Mouse (Mus musculus) layer of hippocampus, postnatal 25 days (tissue): ENCODE data around the gene Ndufs6. TPM values are rescaled to one million over a fixed set of nuclear protein-coding genes. Genes with fewer than 3 reads are reported as not detected.

Experiments used
- DNase-seq, 2 experiments: peaks; one replicate each; pipeline ENCODE4 v3.0.0; 2022; ENCODE audit warnings: mixed read lengths in 2 of 2, low spot score in 1 of 2; ENCODE audit errors: extremely low spot score in 1 of 2
- total RNA-seq, 2 experiments: library from RNA; stranded (reverse); gene quantifications; 2 replicates each; pipeline ENCODE4 v1.2.3; 2021

The Ndufs6 gene
- total RNA-seq, 2 experiments from 2014 or later, result 167 to 186 TPM

GRCm38 (mm10) chr13:73306430-73306829, 21.9 kb downstream of the Ndufs6 start:
- DNase-seq, result no peak

GRCm38 (mm10) chr13:73306085-73306410, 22.3 kb downstream of the Ndufs6 start:
- no peak for DNase-seq

GRCm38 (mm10) chr13:73305398-73306084, 22.8 kb downstream of the Ndufs6 start:
- no peak for DNase-seq

DNA sequence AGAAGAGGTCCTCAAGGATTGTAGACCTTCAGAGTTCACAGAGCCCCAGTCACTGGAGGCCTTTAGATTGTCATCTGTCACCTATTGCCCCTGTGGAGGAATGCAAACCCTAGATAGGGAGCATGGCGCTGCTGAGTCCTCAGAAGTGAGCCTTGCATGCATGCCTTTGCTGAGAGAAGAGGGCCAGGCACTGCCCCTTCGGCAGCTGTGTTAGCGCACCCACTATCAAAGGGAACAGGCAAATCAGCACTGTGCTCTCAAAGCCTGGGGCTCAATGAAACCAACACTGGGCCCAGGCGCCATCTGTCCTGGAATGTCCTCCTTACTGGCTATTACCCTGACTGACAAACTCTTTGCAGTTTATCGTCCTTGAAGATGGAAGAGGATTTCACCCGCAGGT, 23.6 kb downstream of the Ndufs6 start:
- DNase-seq, result no peak

GRCm38 (mm10) chr13:73299322-73299721, 29.0 kb downstream of the Ndufs6 start:
- DNase-seq, result no peak

DNA sequence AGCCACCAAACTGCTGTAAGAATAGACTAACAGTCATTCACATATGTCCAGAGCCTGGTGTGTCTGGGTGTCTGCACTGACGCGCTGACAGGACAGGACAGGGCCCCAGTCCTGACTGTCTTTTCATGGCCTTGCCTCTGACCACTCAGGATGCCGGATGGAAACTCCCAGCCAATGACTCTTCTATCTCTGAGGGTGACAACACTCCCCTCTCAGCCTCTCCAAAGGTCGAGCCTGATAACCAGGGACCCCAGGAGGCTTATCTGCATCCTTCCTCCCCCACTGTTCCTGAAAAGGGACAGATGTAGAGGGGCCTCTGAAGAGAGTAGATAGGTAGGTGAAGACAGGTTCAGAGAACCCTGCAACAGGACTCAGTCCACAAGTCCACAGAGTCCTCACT, 29.6 kb downstream of the Ndufs6 start:
- DNase-seq, result no peak

DNA sequence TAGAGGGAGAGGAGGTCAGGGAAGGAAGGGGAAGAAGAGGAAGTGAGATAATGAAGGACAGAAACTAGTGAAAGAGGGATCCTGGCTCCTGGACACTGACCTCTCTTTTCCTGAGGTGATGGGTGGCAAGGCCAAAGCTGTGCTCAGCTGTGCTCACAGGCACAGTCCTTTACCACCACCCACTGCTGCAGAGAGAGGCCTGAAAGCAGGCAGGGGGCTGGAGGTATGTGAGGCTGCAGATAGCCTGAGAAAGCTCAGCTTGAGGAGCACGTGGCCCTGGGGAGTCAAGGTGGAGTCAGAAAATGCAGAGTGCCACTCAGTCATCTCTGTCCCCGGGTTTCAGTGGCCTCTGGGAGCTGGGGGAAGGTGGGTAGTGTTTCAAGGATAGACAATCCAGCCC, 37.2 kb downstream of the Ndufs6 start:
- DNase-seq, result no peak

- DNase-seq, result no peak
Measured at GRCm38 (mm10) chr13:73290206-73290605, 38.1 kb downstream of the Ndufs6 start.

DNA sequence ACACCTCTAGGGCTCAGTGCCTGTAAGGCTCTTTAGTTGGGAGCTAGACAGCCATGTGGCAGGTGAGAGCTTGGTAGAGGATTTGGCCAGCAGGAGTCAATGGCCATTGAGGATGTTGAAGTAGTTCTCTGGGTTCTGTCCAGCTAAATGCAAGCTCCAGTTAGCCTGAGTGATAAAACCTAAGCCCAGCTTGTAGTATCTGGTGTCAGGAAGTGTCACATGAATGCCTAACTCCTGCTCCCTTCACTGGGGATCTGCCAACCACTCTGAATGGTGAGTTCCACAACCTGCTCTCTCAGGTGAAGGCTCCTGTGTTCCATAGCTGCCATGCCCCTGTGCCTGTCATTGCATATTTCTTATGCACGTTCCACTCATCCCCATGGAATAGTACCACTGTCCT, 44.8 kb downstream of the Ndufs6 start:
- DNase-seq, result no peak

DNA sequence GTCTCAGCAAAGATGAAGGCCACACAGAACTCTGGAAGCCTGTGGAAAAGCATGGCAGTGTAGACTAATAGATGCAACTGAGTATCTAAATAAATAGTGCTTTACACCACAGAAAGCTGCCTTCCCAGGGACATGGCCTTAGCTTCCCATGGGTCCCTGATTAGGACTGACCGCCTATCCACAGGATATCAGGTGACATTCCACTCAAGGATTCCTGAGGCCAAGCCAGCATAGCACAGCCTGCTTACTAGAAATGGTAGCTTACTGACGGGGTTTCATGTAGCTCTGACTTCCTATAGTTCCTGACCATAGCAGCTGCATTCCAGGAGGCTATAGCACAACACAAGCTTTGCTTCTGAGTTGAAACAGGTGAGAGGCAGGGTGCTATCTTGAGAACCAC, 45.9 kb downstream of the Ndufs6 start:
- DNase-seq, result no peak

DNA sequence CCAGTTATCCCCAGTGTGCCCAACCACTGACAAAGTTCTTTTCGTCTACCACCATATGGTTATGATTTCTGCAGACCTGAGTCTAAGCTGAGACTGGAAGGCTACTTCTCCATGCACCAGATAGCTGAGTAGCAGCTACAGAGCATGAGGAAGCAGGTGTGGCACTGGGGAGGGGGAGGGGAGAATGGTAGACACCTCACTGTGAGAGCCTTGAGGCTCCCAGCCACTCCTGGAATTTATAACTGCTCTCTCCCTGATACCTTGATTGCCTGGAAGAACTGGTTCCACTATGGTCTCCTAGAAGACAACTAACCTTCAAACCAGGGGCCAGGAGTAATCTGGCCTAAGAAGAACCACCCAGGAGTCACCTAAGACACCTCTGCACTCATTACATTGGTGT, 49.1 kb downstream of the Ndufs6 start:
- DNase-seq, result no peak

DNA sequence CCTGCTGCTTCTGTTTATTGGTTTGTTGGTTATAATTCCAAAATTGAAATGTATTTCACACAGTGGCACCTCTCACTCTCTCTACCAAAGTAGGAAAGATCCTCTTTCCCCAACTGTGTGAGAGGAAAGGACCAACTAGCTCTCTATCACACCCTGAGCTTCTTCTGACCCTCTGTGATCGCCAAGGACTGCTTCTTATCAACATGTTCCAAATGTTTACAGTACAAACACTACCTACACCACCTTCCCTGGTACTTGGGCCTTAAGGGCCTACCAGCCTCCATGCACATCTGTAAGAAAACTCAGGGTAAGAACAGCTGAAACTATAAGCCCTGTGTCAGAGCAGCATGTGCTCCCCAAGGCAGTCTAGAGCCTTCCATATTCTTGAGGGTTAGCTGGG, 50.5 kb downstream of the Ndufs6 start:
- no peak for DNase-seq

DNA sequence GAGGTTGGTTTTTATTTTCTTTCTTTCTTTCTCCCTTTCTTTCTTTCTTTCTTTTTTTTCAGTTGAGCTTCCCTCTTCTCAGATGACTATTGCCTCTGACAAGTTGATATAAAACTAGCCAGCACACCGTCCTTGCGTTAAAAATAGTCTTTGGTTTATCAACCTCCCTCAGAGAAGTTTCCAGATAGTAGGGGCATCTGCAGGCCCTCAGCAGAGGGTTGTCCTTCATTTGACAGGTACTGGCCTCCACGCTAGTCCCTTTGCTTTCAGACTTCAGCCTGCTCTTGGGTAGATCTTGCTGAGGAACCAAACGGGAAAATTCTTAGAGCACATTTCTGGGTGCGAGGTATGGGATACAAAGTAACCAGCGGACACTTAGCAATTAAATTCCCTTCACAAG, 51.0 kb downstream of the Ndufs6 start:
- DNase-seq, result no peak

DNA sequence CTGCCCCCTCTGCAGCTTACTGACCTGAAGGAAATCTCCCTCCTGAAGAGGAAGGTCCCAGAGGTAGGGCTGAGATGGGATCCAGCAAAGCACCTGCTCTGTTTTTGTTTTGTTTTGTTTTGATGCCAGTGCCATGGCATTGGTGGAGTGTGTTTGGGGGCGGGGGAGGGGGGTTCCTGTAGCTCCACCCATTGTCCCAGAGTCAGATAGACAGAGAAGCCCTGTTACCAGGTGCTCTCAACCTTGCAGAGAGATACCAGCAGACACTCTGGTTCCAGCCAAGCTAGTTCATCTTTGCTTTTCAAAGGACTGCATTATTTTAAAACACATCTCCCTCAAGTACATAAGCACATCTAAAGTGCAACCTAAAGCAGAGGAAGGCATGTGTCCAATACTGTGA, 54.8 kb downstream of the Ndufs6 start:
- no peak for DNase-seq

GRCm38 (mm10) chr13:73272794-73273282, 55.5 kb downstream of the Ndufs6 start:
- no peak for DNase-seq

DNA sequence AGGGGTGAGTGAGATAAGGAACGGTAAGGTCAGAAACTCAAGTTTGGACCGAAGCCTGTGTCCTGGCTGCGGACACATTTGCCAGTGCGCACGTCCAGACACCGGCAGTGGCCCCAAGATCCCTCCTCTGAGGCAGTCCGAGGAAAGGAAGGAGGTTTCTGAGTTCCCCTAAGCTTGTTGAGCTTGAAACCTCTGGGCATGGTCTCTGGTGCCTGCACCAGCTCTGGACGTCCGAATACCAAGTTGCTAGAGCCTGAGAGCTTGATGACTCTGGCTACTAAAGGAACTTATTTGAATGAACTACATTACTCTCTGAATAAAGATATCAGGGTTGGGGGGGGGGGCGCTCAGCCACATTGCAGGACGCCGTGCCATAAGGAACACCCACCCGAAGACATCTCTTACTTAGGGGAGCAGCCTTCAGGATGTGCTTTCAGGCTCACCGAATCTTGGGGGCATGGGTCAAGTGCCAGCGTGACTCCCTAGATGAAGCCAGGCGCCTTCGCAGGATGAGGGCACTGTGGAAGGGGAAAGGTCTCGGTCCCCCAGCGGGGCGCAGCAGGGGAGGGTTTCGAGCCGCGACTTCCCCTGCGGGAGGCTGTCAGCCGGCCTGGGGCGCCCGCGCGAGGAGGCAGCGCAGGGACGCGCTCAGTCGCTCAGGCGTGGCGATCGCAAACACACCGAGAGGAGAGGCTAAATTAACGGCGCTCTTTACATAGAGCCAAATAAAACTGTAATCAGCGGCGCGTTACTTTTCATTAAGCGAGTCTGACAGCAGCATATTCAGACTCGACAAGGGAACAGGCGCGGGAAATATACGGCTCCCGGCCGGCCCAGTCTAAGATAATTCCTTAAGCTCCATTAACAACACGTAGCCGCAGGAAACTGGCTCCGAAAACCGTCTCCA, 56.8 kb downstream of the Ndufs6 start:
- DNase-seq, result no peak

GRCm38 (mm10) chr13:73270451-73271081, 57.8 kb downstream of the Ndufs6 start:
- no peak for DNase-seq

- DNase-seq, result no peak
Measured at GRCm38 (mm10) chr13:73269891-73270290, 58.5 kb downstream of the Ndufs6 start.
